7 mouse cellular contexts compared by ENCODE assay signal in the genomic region with DNA sequence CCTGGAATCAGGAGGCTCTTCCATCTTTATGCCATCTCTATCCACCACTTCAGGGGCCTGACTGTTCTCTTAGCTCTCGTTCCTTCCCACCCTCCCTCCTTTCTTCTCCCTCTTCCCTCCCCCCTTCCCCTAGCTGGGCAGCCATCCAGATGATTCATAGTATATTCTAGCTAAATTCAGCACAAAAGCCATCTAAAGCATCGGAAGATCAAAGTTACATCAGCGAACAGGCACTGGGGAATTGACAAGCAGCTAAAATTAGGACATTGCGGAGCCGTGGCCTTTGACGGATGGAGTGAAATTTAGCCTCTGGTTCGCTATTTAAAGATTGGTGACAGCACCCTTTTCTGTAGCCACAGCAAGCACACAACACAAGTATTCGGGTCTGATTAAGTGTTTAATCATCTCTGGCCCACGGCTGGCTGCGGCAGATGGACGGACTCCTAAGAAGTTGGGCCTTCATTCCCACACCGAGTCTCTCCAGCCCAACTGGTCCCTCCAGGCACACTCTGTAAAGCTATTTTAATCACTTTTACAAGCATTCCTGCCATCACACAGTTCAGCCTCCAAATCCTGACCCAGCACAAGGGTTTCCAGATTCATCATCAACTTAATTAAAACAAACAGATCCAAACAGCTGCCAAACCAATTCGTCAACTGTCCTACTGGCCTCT.
DNase-seq lines count a peak whose midpoint lies in the region; ATAC-seq lines count a peak whose summit lies in the region.

No protein-coding gene starts in this region.

- 20% methylated on average over 13 of the region's 13 CpGs for WGBS in hindbrain, embryonic 16.5 days
- WGBS in limb, embryonic 11.5 days = 13% methylated on average over 13 of the region's 13 CpGs

- H3K4me3 ChIP-seq in hindbrain, embryonic 16.5 days (ENCODE audit: low read length) = no peak overlapping the region
- no peak overlapping the region for H3K4me3 ChIP-seq in limb, embryonic 11.5 days (ENCODE audit: low read depth, low read length)

- 0 out of 2 replicates have a peak overlapping the region, but pooled peaks have one; percentile 6 for H3K9ac ChIP-seq in hindbrain, embryonic 16.5 days (ENCODE audit: low read depth, low read length)
- H3K9ac ChIP-seq in limb, embryonic 11.5 days (ENCODE audit: low read length) = no peak overlapping the region

- peak; percentile 94 for DNase-seq in NIH3T3 (ENCODE audit: low read depth)
- peak; percentile 48 for DNase-seq in adrenal gland, postnatal 25 days
- peak; percentile 83 for DNase-seq in gastrocnemius, adult 18-20 months (ENCODE audit: low spot score)
- DNase-seq in limb, embryonic 11.5 days (ENCODE audit: low spot score) = peak; percentile 52
- DNase-seq in retina, adult 2 months (ENCODE audit: low read depth, low spot score) = peak; percentile 18

- H3K9me3 ChIP-seq in hindbrain, embryonic 16.5 days (ENCODE audit: control insufficient read depth, low read length) = no peaks in the 10 kb centered on the region
- H3K9me3 ChIP-seq in limb, embryonic 11.5 days (ENCODE audit: control insufficient read depth, low read length) = no peaks in the 10 kb centered on the region

- no peaks in the 10 kb centered on the region for H3K36me3 ChIP-seq in hindbrain, embryonic 16.5 days (ENCODE audit: control insufficient read depth, insufficient read depth, low read length)
- H3K36me3 ChIP-seq in limb, embryonic 11.5 days (ENCODE audit: control insufficient read depth, insufficient read depth, low read length) = no peaks in the 10 kb centered on the region

- peak; percentile 74 for ATAC-seq in hindbrain, embryonic 16.5 days
- no peak for ATAC-seq in limb, embryonic 11.5 days (ENCODE audit: insufficient number of reproducible peaks, low FRiP score, low TSS enrichment, low read depth)
- ATAC-seq in megakaryocyte, adult 5-6 weeks (ENCODE audit: poor library complexity, severe bottlenecking) = no peak

- peak overlapping the region; percentile 31 for H3K27ac ChIP-seq in hindbrain, embryonic 16.5 days (ENCODE audit: low read depth, low read length)
- H3K27ac ChIP-seq in limb, embryonic 11.5 days (replicated peaks; ENCODE audit: low read depth, low read length) = no peak overlapping the region

- no peak overlapping the region for H3K4me2 ChIP-seq in hindbrain, embryonic 16.5 days (ENCODE audit: low read length)
- H3K4me2 ChIP-seq in limb, embryonic 11.5 days (ENCODE audit: low read depth, severe bottlenecking) = no peak overlapping the region

- peaks cover 14% of the 10 kb centered on the region for H3K4me1 ChIP-seq in hindbrain, embryonic 16.5 days (ENCODE audit: control insufficient read depth, insufficient read depth, low read depth, low read length)
- peaks cover 2% of the 10 kb centered on the region for H3K4me1 ChIP-seq in limb, embryonic 11.5 days (ENCODE audit: control insufficient read depth, insufficient read depth, low read length)

- no peaks in the 10 kb centered on the region for H3K27me3 ChIP-seq in hindbrain, embryonic 16.5 days (replicated peaks; ENCODE audit: control insufficient read depth, insufficient read depth, low read length)
- no peaks in the 10 kb centered on the region for H3K27me3 ChIP-seq in limb, embryonic 11.5 days (ENCODE audit: control insufficient read depth, insufficient read depth, low read length)

Comparison
In these comparisons a context has a peak if more than half of its experiments do, and no peak if none do; other contexts are left out.
1. DNase-seq: peak in every context shown above with its lines; median percentile 94 in NIH3T3; 83 in gastrocnemius, adult 18-20 months; 52 in limb, embryonic 11.5 days; 48 in adrenal gland, postnatal 25 days; 18 in retina, adult 2 months.